Mouse (Mus musculus) gastrocnemius, postnatal 4 days (tissue): ENCODE measurements around the gene Rbm24. TPM values are rescaled to one million over a fixed set of nuclear protein-coding genes. Genes with fewer than 3 reads are reported as not detected.

ENCODE experiments used
- DNase-seq, 2 experiments: peaks; one replicate each; pipeline ENCODE4 v3.0.0; 2021 to 2022; ENCODE audit warnings: low spot score in 2 of 2, mixed read lengths in 2 of 2
- total RNA-seq, 2 experiments: library from RNA; stranded (reverse); gene quantifications; 2 replicates each; pipeline ENCODE4 v1.2.3; 2021

The Rbm24 gene
- total RNA-seq, 2 experiments from 2014 or later: 182 to 189 TPM

DNA sequence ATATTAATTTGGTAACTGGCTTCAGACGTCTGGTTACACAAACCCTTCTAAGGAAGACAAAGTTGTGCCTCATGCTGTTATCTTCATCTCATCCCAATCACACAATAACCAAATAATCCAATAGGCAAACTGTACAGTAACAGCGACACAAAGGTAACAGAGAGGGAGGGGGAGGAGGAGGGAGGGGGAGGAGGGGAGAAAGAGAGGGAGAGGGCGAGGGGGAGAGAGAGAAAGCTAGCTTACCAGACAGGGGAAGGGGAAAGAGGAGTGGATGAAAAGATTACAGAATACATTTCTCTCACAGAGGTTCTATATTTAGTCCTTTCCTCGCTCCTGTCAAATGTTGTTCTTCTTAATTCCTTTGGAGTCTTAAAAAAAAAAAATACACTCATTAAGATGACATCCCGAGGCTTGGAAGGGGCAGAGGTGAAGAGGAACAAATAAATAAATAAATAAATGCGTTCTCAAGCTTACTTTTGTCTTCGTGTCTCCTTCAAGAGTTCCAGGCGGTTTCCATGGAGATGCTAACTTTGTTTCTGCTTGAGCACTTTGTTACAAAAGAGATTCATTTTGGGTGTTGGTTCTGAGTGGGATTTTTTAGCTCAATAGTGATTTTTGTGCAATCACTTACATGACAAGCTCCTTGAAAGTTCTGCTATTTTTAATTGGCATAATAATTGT, 15.8 kb downstream of the Rbm24 start:
- no peak for DNase-seq

GRCm38 (mm10) chr13:46438960-46439359, 20.7 kb downstream of the Rbm24 start:
- DNase-seq: no peak

- DNase-seq: no peak
These were observed 25.8 kb downstream of the Rbm24 start for GRCm38 (mm10) chr13:46444021-46444420.

GRCm38 (mm10) chr13:46446062-46446461, 27.8 kb downstream of the Rbm24 start:
- DNase-seq: no peak

- DNase-seq: no peak
These were observed 30.0 kb downstream of the Rbm24 start for GRCm38 (mm10) chr13:46448276-46448675.

- no peak for DNase-seq
These were observed 31.7 kb downstream of the Rbm24 start for GRCm38 (mm10) chr13:46449955-46450354.

DNA sequence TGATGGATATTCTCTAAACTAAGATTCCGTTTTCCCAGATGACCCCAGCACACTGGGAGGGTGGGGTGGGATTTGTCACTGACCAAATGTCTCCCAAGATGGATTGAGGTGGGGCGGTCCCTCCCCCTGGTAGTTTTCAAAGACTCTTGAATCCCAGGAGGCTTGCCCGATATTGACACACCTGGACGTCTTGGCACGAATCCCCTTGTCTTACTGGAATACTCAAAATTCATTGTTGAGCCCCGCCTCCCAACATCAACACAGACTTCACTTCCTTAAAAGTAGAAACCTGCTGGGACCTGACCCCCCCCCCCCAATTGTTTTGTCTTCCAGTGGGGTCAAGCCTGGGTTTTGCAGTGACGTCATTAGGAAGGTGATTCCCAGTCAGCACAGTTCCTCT, 32.4 kb downstream of the Rbm24 start:
- no peak for DNase-seq

DNA sequence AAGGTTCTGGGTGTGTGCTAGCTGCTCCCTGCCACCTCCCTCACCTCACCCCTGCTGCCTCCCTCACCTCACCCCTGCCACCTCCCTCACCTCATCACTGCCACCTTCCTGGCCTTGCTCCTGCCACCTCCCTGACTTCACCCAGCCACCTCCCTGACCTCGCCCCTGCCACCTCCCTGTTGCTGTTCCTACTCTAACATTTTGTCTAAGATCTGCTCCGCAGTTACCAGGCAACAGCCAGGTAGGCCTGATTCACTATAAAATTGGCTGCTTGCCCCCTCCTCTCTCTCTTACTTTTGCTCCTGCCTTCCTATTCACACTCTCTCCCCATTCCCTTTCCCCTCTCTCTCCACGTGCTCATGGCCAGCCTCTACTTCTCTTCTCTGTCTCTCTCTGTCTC, 33.3 kb downstream of the Rbm24 start:
- DNase-seq: no peak

DNA sequence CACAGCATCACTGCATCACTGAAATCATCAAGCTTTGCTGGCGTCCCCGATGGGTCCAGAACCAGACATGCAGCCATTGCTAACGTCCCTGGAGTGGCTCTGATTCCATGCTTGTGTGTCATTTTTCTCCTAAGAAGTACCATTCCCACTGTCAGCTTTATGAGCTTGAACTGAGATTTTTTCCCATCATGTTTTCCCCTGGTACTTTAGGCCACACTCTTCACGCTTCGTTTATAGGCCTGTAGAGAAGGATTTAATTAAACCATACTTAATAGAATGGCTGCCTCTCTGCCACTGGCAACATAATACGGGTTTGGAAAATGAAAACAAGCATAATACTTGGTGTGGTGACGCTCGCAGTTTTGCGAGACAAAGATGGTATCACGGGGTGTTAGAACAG, 41.3 kb downstream of the Rbm24 start:
- DNase-seq: no peak

DNA sequence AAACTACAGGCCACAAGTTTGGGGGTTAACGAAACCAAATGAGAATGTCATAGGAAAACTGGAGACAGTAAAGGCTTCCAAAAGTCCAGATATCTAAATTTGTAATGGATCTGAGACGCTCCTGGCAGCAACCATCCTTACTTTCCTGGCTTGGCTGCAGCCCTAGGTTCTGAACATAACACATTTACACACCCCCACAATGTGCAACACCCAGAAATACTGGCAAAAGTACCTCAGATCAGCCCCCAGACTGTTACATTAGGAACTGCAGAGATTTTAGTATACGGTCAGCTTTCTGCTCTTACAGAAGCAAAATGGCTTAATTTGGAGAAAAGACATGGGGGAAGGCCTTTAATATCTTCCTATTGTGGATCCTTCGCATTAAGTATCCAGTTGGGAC, 44.0 kb downstream of the Rbm24 start:
- DNase-seq: no peak

DNA sequence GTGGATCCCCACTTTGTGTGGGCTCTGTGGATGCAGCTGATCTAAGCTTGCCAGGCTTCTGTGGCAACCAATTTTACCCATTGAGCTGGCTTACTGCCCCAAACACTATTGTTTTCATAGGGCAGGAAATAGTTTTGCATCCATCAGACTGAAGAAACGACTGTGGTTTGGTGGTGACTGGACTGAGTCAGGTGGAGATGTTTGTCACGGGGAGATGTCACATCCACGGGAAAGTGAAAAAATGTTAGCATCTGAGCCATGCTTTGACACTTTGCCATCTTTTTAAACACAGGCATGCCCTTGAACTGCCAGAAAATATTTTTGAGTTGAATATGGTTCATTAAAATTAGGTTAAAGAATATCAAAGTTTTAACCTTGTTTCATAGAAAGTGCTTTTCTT, 45.5 kb downstream of the Rbm24 start:
- DNase-seq: no peak

DNA sequence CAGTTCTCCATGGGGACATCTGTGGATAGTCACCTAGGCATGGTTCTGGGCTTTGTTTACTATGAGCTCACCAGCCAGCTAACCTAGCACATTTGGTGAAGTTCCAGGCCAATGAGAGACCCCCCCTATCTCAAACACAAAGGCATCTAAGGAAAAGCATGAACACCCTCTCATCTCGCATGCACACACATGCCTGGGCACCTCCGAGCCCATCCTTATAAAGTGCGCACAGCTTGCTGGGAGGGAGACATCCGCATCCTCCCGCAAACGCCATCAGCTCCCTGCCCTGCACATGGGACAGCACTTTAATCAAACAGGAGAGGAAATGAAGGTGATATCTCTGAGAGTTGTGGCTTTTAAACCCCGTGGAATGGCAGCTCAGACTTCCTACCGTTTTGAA, 50.0 kb downstream of the Rbm24 start:
- DNase-seq: no peak

GRCm38 (mm10) chr13:46469536-46469935, 51.3 kb downstream of the Rbm24 start:
- DNase-seq: no peak

Other genes starting within 250 kb of the Rbm24 start
- 1 to 10 TPM; 2.0 to 2.2 TPM for gene Stmnd1, start 144.7 kb upstream of the Rbm24 start, total RNA-seq
- gene Cap2, start 83.4 kb downstream of the Rbm24 start, total RNA-seq: 100 to 1,000 TPM; 189 to 215 TPM